29 mouse cellular contexts compared by ENCODE assay signal in genomic region chr6:39287782-39288181, GRCm38 (mm10).
DNase-seq lines count a peak whose midpoint lies in the region; ATAC-seq and TF ChIP-seq lines count a peak whose summit lies in the region.
"Had no signal": no experiment of that assay in that cellular context is flagged by ENCODE, and none has a peak within 500 bp of the region (broad histone marks: within the 10 kb centered on the region; RNA-seq: fewer than 3 reads in every experiment).

No protein-coding gene starts in this region.

- H3K36me3 ChIP-seq in thymus, adult 2 months (ENCODE audit: control insufficient read depth, insufficient read depth, low read length): no peaks in the 10 kb centered on the region
- H3K36me3 ChIP-seq: embryonic facial prominence, embryonic 13.5 days; forebrain, embryonic 10.5 days; forebrain, embryonic 15.5 days; hindbrain, embryonic 12.5 days; liver, embryonic 12.5 days; midbrain, embryonic 12.5 days; neural tube, embryonic 15.5 days had no signal

- 63% methylated on average over 3 of the region's 3 CpGs for WGBS in thymus, adult 2 months

- peak; percentile 47 for ATAC-seq in activated CD4-positive, CD25-positive, alpha-beta regulatory T cell, adult 4 months
- ATAC-seq in monocyte, adult 5-6 weeks (replicated peaks; ENCODE audit: insufficient number of reproducible peaks, low FRiP score, low TSS enrichment, poor library complexity, severe bottlenecking): peak; percentile 45
- ATAC-seq: forebrain, embryonic 15.5 days; hindbrain, postnatal 0 days; liver, embryonic 12.5 days; liver, postnatal 0 days had no signal

- peaks cover 12% of the 10 kb centered on the region for H3K4me1 ChIP-seq in thymus, adult 2 months (replicated peaks; ENCODE audit: control insufficient read depth, insufficient read depth, low read length)
- H3K4me1 ChIP-seq: forebrain, embryonic 15.5 days; megakaryocyte, embryonic 14.5 days; neural tube, embryonic 15.5 days had no signal

- DNase-seq in thymus, adult 2 months: no peak
- no peak for DNase-seq in thymus, postnatal 25 days
- no peak for DNase-seq in cerebellum, adult 9-11 months
- no peak for DNase-seq in retina, embryonic 14.5 days (ENCODE audit: low spot score)
- no peak for DNase-seq in left cerebral cortex, adult 11 months (ENCODE audit: low spot score)
- DNase-seq: adrenal gland, postnatal 14 days; cerebellum, adult 11-12 months; cerebellum, postnatal 10 days; gastrocnemius, postnatal 36 days; heart, adult 18-20 months; heart, postnatal 36 days; kidney, adult 8-10 months; layer of hippocampus, postnatal 36 days; liver, postnatal 0 days; lung, postnatal 4 days; right cerebral cortex, postnatal 25 days had no signal

- no peaks in the 10 kb centered on the region for H3K27me3 ChIP-seq in thymus, adult 2 months (ENCODE audit: control insufficient read depth, insufficient read depth, low read length)
- H3K27me3 ChIP-seq: CH12.LX; embryonic facial prominence, embryonic 13.5 days; forebrain, embryonic 15.5 days; hindbrain, embryonic 12.5 days; liver, embryonic 12.5 days; midbrain, embryonic 12.5 days; neural tube, embryonic 15.5 days had no signal

- TF ChIP-seq CTCF in thymus, adult 2 months (IDR thresholded peaks at IDR 0.05; ENCODE audit: borderline replicate concordance, control insufficient read depth, extremely low read depth, insufficient read depth, low read length, poor library complexity): no peak

- H3K27ac ChIP-seq in thymus, adult 2 months (ENCODE audit: control insufficient read depth, insufficient read depth, low read length): peak overlapping the region; percentile 15; the same call in 1 of the 2 replicates
- H3K27ac ChIP-seq: embryonic facial prominence, embryonic 13.5 days; forebrain, embryonic 15.5 days; hindbrain, embryonic 12.5 days; hindbrain, postnatal 0 days; kidney, postnatal 0 days; liver, embryonic 12.5 days; midbrain, embryonic 12.5 days; neural tube, embryonic 15.5 days had no signal

- H3K4me3 ChIP-seq in thymus, adult 2 months (ENCODE audit: control insufficient read depth, insufficient read depth, low read length): no peak overlapping the region
- H3K4me3 ChIP-seq: embryonic facial prominence, embryonic 13.5 days; forebrain, embryonic 10.5 days; forebrain, embryonic 15.5 days; hindbrain, embryonic 12.5 days; liver, embryonic 12.5 days; megakaryocyte, embryonic 14.5 days; midbrain, embryonic 12.5 days; neural tube, embryonic 15.5 days had no signal

- TF ChIP-seq POLR2A in thymus, adult 2 months (IDR thresholded peaks at IDR 0.05; ENCODE audit: control insufficient read depth, extremely low read depth, insufficient read depth, low read length, poor library complexity): no peak
